Mouse (Mus musculus): ENCODE data around the gene Tia1. TPM values are rescaled to one million over a fixed set of nuclear protein-coding genes. Genes with fewer than 3 reads are reported as not detected.
A peak's percentile ranks its signal among the peaks of the same experiment; 100 is the strongest.
"Not testable (repeated sequence)": the region's sequence is repeated elsewhere in the genome, so short reads cannot be mapped to it uniquely, and the experiment has no call there.

Tia1 gene
- polyA plus RNA-seq, 1 experiment from 2014 or later = 11.3 TPM

DNA sequence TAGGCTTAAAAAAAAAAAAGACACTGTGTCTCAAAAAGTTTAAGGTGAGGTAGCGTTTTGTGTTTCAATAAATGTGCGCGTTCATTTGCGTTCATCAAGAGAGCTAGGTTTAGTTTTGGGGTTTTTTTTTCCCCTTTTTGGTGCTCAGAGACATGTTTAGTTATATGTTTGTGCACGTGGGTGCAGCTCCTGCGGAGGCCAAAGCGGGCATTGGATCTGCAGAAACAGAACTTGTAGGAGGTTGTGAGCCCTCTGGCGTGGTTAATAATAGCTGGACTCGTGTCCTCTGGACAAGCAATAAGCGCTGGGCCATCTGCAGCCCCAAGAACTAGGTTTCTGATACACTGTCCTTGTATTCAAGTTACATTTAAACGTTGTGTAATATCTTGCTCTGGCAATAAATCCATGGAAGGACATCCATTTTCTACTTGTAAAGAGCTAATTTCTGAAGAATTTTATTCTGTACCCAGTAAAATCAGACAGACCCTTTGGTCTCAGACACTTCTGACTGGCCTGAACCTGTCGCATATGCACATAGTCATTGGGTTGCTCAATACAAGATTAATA lies 32.0 kb upstream of the Tia1 start:
- 2% methylated on average over 12 of the region's 12 CpGs for WGBS (ENCODE audit: missing documents)
- Histone ChIP-seq H3K4me3 (ENCODE audit: inconsistent target) (peak overlapping the region; percentile 82), H3K27ac (no peak overlapping the region), H3K79me2 (ENCODE audit: inconsistent target) (peaks cover 45% of the 10 kb centered on the region), H3K36me3 (ENCODE audit: inconsistent target) (peaks cover 4% of the 10 kb centered on the region; the same call in 1 of the 2 replicates)

DNA sequence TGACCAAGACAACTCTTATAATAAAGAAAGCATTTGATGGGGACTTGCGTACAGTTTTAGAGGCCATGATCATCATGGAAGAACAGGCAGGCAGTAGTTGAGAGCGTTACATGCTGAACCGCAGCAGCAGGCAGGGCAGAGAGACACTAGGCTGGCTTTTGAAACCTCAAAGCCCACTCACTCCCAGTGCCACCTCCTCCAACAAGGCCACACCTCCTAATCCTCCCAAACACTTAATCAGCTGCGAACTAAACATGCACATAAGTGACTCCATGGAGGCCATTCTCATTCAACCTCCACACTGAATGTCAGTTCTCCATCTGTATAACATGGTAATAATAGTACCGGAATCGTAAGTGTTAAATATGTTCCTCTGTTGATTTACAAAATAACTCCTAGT lies 30.5 kb upstream of the Tia1 start:
- peaks cover 19% of the 10 kb centered on the region for H3K36me3 ChIP-seq (ENCODE audit: inconsistent target)
- no peak overlapping the region for H3K4me3 ChIP-seq (ENCODE audit: inconsistent target)
- H3K27ac ChIP-seq = no peak overlapping the region
- 94% methylated on average over 6 of the region's 6 CpGs for WGBS (ENCODE audit: missing documents)
- H3K79me2 ChIP-seq (ENCODE audit: inconsistent target) = peaks cover 45% of the 10 kb centered on the region

DNA sequence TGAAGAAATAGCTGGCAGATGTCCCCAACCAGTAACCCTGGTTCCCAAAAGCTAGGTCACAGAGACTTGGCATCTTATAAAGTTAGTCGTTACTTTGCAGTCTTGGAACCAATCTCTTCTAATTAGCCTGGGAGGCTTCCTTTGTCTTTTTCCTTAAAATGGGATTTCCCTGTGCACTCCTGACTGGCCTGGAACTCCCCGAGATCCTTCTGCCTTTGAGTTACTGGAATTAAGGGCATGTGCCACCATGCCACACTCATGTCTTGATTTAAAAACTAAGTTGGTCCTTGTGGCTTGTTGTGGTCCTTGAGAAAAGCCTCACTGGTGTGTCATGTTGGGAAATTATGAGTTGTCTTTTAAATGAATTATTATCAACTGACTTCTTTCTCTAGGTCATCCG lies 25.7 kb upstream of the Tia1 start:
- peaks cover 20% of the 10 kb centered on the region for H3K36me3 ChIP-seq (ENCODE audit: inconsistent target)
- no peak overlapping the region for H3K4me3 ChIP-seq (ENCODE audit: inconsistent target)
- WGBS (ENCODE audit: missing documents) = 94% methylated on average over 3 of the region's 3 CpGs
- peaks cover 26% of the 10 kb centered on the region for H3K79me2 ChIP-seq (ENCODE audit: inconsistent target)
- H3K27ac ChIP-seq = no peak overlapping the region

DNA sequence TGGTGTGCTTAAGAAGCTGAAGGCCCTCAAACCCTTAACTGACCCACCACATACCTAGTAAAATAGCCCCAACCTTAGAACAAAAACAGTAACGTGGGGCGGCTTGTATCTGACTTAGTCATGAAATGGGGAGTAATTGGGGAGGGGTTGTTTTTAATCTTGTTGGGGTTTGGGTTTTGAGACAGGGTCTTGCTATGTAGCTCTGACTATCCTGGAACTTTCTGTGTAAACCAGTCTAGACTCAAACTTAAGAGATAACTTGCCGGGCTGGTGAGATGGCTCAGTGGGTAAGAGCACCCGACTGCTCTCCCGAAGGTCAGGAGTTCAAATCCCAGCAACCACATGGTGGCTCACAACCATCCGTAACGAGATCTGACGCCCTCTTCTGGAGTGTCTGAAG lies 23.9 kb upstream of the Tia1 start:
- peaks cover 20% of the 10 kb centered on the region for H3K36me3 ChIP-seq (ENCODE audit: inconsistent target)
- H3K79me2 ChIP-seq (ENCODE audit: inconsistent target); H3K4me3 ChIP-seq (ENCODE audit: inconsistent target); H3K27ac ChIP-seq: not testable (repeated sequence)
- 100% methylated on average over 2 of the region's 8 CpGs for WGBS (ENCODE audit: missing documents)

DNA sequence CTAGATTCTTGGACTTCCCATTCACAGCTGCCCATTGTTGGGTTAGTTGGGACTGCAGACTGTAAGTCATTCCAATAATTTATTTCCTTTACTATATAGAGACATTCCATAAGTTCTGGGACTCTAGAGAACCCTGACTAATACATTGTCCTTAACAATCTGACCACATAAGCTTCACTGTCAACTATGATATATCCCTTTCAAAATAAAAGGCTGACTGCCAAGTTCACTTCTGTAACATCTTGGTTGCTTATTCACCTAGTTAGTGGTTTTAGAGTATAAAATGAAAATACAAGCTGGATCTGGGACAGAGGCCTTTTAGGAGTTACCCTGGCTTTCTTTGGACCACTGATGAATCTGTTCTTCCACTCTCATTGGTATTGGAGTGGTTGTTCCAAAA lies 21.5 kb upstream of the Tia1 start:
- Histone ChIP-seq H3K27ac (no peak overlapping the region), H3K79me2 (ENCODE audit: inconsistent target) (no peaks in the 10 kb centered on the region; the same call in 1 of the 2 replicates), H3K36me3 (ENCODE audit: inconsistent target) (peaks cover 21% of the 10 kb centered on the region), H3K4me3 (ENCODE audit: inconsistent target) (no peak overlapping the region)

DNA sequence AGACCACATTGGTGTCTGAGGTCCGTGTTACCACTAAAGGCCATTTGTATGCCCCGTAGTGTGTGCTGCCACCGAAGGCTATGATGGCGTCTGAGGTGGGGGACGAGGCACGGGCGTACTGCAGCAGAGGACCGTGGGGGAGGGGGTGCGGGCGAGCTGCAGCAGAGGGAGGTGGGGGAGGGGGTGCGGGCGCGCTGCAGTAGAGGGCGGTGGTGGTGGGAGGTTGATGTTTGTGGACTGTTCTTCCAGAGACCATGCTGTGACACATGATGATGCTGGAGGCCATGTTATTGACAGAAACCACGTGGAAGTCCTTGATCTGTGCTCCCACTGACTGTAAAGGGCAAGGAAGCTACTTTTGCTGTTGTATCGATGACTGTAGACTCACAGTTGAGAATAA lies 20.6 kb upstream of the Tia1 start:
- Histone ChIP-seq H3K27ac (no peak overlapping the region), H3K36me3 (ENCODE audit: inconsistent target) (peaks cover 21% of the 10 kb centered on the region), H3K79me2 (ENCODE audit: inconsistent target) (no peaks in the 10 kb centered on the region; the same call in 1 of the 2 replicates), H3K4me3 (ENCODE audit: inconsistent target) (no peak overlapping the region)
- WGBS (ENCODE audit: missing documents) = 49% methylated on average over 3 of the region's 16 CpGs

DNA sequence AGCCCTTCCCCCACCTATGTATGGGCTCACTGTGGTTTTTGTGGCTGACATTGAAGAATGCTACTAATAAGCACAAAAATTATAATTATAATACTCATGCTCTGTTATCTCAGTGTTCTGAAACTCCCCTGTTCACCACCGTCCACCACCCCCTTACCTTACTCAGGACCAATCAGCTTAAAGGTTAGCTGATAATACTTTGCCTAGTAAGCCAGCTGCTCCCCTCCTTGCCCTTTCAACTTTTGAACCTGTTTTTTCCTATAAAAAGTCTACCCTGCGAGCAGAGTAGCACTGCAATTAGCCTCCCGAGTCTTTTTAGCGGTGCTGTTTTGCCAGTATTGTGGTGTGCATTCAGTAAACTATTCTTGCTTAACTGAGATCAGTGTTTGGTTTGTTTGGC lies 19.3 kb upstream of the Tia1 start:
- Histone ChIP-seq H3K36me3 (ENCODE audit: inconsistent target) (peaks cover 31% of the 10 kb centered on the region), H3K79me2 (ENCODE audit: inconsistent target) (no peaks in the 10 kb centered on the region; the same call in 1 of the 2 replicates), H3K4me3 (ENCODE audit: inconsistent target) (no peak overlapping the region), H3K27ac (no peak overlapping the region)
- WGBS (ENCODE audit: missing documents) = 97% methylated on average over 4 of the region's 4 CpGs

DNA sequence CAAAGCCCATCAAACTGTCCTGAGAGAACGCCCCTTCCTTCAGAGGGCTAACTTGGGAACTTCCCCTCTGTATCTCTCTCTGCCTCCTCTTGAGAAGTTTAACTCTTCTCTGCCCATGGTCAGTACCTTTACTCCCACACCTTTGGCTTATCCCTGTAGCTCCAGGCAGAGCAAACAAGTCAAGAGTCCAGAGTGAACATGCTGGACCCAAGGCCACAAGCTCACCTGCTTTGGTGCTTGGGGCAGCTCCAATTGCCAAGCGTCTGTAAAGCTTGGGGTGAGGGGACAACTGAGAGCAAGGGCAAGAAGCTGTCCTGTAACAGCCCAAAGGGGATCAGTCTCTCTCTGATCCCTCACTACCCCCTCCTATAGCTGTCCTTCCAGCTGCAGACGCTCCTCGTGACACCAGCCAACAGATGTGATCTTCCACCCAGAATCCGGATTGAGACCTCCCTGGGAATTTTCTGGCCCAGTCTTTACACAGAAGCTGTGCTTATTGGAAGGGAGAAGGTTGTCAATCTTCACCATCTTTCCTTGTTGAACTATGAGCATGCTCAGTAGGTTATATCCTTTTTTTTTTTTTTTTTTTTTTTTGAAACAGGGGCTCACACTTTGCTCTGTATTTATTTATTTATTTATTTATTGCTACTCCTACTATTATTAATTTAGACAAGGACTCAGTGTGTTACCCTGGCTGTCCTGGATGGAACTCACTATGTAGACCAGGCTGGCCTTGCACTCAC lies 18.5 kb upstream of the Tia1 start:
- 89% methylated on average over 5 of the region's 5 CpGs for WGBS (ENCODE audit: missing documents)
- Histone ChIP-seq H3K4me3 (ENCODE audit: inconsistent target) (no peak overlapping the region), H3K79me2 (ENCODE audit: inconsistent target) (no peaks in the 10 kb centered on the region; the same call in 1 of the 2 replicates), H3K27ac (no peak overlapping the region), H3K36me3 (ENCODE audit: inconsistent target) (peaks cover 39% of the 10 kb centered on the region)

DNA sequence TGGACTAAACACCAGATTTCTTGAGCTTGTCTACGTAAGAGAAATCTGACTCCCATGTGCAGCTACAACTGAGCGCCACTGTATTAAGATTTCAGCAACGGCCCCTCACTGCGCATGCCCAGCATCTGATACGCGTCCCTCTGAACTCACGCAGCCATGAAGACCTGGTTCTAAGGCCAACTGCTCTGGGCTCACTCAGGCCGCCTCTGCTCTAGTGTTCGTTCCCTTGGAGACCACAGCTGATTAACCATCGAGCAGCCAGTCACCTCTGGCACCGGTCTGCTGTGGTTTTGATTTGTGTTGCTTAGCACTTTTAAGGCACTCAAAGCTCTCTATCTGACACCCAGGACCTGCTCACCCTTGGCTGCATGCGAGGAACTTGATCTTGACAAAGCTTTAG lies 16.7 kb upstream of the Tia1 start:
- WGBS (ENCODE audit: missing documents) = 92% methylated on average over 12 of the region's 12 CpGs

DNA sequence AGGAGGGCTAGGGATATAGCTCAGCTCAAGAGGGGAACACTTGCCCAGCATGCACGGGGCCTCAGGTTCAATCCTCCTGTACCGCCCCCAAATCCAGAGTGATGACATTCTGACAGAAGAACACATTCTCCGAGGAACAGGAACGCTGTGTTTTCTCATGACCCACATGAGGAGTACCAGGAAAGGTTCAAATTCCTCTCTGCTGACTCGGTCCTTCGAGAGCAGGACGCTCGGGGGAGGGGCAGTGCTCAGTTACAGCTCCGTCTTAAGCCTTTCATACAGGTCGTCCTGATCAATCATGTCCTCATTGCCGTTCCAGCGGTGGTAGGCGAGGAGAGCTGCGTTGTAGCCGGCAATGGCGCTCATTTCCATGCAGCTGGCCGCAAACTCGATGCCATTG lies 15.6 kb upstream of the Tia1 start:
- Histone ChIP-seq H3K36me3 (ENCODE audit: inconsistent target) (peaks cover 59% of the 10 kb centered on the region), H3K79me2 (ENCODE audit: inconsistent target) (peaks cover 1% of the 10 kb centered on the region; the same call in 1 of the 2 replicates)
- 90% methylated on average over 18 of the region's 18 CpGs for WGBS (ENCODE audit: missing documents)

More for the DNA sequence above, 16.7 kb upstream of the Tia1 start:
- Histone ChIP-seq H3K36me3 (ENCODE audit: inconsistent target) (peaks cover 57% of the 10 kb centered on the region), H3K27ac (no peak overlapping the region), H3K79me2 (ENCODE audit: inconsistent target) (no peaks in the 10 kb centered on the region; the same call in 1 of the 2 replicates), H3K4me3 (ENCODE audit: inconsistent target) (no peak overlapping the region)

DNA sequence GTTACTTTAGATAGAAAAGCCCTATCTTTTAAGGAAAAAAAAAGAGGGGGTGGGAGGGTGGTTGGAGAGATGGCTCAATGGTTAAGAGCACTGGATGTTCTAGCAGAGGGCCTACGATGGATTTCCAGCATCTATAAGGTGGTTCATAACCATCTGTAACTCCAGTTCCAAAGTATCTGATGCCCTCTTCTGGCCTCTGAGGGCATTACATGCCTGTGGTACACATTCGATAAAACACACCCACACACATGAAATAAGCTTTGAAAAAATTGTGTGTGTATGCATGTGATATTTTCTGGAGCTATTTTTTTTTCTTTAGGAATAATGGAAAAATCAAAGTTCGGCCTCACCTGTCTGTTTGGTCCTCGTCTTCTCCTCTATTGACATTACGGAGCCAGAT lies 12.7 kb upstream of the Tia1 start:
- Histone ChIP-seq H3K27ac (no peak overlapping the region), H3K36me3 (ENCODE audit: inconsistent target) (peaks cover 59% of the 10 kb centered on the region), H3K4me3 (ENCODE audit: inconsistent target) (no peak overlapping the region), H3K79me2 (ENCODE audit: inconsistent target) (peaks cover 25% of the 10 kb centered on the region)
- WGBS (ENCODE audit: missing documents) = 94% methylated on average over 5 of the region's 5 CpGs

More for the DNA sequence above, 15.6 kb upstream of the Tia1 start:
- H3K27ac ChIP-seq = no peak overlapping the region
- H3K4me3 ChIP-seq (ENCODE audit: inconsistent target) = no peak overlapping the region

DNA sequence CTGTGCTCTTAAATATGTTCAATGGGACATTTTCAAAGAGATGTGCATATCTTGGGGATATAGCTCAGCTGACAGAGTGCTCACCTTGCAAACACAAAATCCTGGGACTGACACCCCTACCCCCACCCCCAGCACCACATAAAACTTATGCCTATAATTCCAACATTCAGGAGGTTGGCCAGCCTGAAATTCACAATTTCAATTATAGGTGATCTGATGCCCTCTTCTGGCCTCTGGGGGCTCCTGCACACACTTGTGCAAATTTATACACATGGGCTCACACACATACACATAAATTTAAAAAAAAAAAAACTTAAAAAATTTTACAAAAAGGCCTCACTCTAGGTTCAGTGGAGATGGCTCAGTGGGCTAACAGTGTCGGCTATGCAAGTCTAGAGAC lies 10.8 kb upstream of the Tia1 start:
- Histone ChIP-seq H3K79me2 (ENCODE audit: inconsistent target) (peaks cover 25% of the 10 kb centered on the region), H3K4me3 (ENCODE audit: inconsistent target) (no peak overlapping the region), H3K36me3 (ENCODE audit: inconsistent target) (peaks cover 43% of the 10 kb centered on the region), H3K27ac (no peak overlapping the region)
- no CpG with 5 or more reads among the region's 1 CpGs for WGBS (ENCODE audit: missing documents)

DNA sequence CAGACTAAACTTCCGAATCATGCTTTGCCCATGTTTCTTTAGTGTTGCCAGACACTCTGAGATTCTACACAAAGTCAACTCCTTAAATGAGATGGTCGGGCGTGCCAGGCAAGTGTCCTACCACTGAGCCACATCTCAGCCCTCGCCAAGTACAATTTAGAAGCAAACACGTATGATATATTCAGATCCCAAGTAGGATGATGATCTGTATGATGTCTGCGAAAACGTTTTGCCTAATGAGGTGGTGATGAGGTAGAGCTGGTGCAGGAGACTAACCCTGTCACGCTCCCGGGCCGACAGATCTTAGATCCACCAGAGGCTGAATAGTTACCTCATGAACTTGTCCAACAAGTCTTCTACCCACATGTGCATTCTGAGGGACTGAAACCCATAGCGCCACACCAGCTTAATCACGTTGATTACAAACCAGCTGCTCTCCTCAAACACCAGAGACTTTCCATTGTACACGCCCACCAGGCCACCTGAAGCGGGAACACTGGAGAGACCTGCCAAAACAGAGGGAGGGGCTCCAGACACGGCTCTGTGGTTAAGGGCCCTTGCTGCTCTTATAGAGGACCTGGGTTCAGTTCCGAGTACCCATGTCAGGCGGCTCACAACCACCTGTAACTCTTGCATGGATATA lies 9.8 kb upstream of the Tia1 start:
- Histone ChIP-seq H3K4me3 (ENCODE audit: inconsistent target) (no peak overlapping the region), H3K79me2 (ENCODE audit: inconsistent target) (peaks cover 25% of the 10 kb centered on the region), H3K36me3 (ENCODE audit: inconsistent target) (peaks cover 33% of the 10 kb centered on the region), H3K27ac (no peak overlapping the region)
- WGBS (ENCODE audit: missing documents) = 93% methylated on average over 13 of the region's 17 CpGs

DNA sequence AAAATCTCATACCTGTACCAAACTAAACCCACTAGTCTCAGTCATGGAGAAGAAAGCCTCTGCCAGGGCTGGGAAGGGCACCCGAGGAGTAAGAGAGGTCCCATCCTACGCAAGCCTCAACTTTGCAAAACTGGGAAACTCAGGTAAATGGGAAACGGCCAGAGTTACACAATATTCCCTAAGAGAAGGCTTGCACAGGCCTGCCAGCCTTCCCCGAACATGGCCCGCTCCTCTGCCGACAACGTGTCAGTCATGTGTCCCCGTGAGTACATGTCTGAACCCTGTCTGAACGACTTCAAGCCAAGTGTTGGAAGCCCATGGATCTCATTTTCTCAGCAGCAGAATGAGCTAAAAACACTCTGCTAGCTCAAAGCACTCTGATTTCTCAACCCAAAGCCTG lies 9.0 kb upstream of the Tia1 start:
- H3K79me2 ChIP-seq (ENCODE audit: inconsistent target) = peaks cover 25% of the 10 kb centered on the region
- WGBS (ENCODE audit: missing documents) = 97% methylated on average over 9 of the region's 9 CpGs
- H3K27ac ChIP-seq = peak overlapping the region; percentile 77; the same call in 1 of the 2 replicates
- H3K4me3 ChIP-seq (ENCODE audit: inconsistent target) = no peak overlapping the region
- H3K36me3 ChIP-seq (ENCODE audit: inconsistent target) = peaks cover 25% of the 10 kb centered on the region

DNA sequence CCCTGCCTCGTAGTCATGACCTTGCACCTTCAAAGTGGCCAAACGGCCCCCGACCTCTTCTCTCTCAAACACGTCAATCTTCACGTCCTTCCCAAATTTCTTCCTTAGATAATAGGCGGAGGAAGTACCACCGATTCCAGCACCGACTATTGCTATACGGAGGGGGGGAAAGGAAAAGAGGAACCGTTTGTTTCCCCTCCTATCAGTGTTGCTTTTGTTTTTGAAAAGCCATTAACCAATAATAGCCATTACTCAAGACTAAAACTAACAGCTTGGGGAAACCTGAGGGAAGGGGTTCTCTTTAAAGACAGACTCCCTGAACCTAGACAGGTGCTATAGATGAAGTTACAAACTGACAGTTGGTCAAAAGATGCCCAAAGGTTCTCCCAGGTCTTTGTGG lies 8.1 kb upstream of the Tia1 start:
- Histone ChIP-seq H3K79me2 (ENCODE audit: inconsistent target) (peaks cover 25% of the 10 kb centered on the region), H3K36me3 (ENCODE audit: inconsistent target) (peaks cover 15% of the 10 kb centered on the region), H3K4me3 (ENCODE audit: inconsistent target) (peak overlapping the region; percentile 79), H3K27ac (peak overlapping the region; percentile 77)
- WGBS (ENCODE audit: missing documents) = 3% methylated on average over 10 of the region's 10 CpGs
